Mouse (Mus musculus) CD4-positive, CD25-positive, alpha-beta regulatory T cell, adult 2 months (primary cell): ENCODE data around the gene Triobp.

Experiments used
- DNase-seq: peaks from one replicate; pipeline ENCODE4 v3.0.0-alpha.2; 2012; ENCODE audit warnings: low read depth, low spot score

Triobp gene

DNA sequence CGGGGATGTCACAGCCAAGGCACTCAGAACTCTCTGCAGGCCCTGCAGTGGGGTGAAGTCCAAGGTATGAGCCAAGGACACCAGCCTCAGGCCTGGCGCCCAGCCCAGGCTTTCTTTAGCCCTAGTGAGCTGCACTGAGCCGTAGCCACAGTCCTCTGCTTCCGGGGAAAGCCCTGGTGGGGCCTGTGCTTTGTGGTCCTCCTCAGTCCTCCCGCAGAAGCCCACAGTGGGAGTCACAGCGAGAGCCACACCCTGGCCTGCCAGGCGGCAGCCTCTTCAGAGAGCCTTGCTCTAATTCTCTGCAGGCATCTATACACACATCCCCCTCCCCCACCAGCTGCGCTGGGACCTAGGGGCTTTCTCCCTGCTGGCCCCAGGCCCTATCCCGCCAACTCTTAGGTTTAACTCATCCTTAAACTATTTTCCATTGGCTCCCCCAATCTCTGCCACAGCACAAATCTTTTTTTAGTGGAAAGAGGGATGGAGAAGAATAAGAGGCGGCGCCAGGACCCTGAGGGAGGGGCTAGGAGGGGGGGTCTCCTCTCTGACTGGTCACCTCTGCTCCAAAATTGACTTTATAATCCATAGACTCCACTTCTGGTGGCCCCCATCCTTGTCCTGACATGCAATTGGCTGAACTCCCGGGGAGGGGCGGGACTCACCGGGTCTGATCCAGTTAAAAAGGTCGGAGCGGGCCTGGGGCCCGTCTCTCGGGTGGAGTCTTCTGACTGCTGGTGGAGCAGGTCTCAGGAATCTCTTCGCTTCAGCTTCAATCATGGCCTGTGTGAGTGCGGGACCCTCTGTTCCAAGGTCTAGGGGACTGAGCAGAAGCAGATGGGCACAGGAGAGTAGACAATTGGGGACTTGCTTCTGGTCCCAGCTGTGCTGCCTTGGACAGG is 21.3 kb upstream of the Triobp start, which contains the start of gene Lgals1:
Gene Lgals1 (plus strand): TSS at position 705 of the 899 bp plus-strand sequence.
- peak; percentile 81 for DNase-seq

DNA sequence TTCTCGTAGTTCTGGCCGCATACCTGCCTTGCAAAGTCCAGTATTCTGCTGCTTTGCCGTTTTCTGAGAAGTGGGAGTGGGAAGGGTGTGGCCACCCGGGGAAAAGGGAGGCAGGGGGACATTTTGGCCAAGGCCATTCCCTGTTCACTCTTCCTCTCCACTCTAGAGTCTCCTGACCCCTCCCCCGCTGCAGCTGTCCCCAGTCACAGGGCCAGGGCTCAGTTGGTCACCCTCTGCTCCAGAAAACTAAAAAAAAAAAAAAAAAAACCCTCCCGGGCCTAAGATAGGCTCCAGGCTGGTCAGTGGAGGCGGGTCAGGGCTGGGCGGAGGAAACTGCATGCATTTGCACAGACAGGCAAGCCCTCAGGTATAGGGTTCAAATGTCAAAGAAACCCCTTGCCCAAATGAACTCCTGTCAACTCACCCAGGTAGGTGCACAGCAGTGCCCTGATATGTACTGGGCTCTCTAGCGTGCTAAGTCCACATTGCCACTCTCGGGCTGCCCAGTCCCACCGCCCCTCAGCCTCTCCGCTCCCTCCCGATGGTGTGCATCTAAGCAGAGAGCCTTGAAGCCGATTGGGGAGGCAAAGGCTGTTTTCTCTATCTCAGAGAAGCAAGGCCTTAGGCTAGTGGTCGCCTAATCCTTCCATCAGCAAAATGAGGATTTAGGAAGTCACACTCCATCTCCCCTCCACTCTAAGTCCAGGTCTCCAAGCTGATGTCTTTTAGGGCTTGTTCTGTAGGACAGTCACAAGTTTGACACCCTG is 20.3 kb upstream of the Triobp start:
- peak; percentile 25 for DNase-seq

DNA sequence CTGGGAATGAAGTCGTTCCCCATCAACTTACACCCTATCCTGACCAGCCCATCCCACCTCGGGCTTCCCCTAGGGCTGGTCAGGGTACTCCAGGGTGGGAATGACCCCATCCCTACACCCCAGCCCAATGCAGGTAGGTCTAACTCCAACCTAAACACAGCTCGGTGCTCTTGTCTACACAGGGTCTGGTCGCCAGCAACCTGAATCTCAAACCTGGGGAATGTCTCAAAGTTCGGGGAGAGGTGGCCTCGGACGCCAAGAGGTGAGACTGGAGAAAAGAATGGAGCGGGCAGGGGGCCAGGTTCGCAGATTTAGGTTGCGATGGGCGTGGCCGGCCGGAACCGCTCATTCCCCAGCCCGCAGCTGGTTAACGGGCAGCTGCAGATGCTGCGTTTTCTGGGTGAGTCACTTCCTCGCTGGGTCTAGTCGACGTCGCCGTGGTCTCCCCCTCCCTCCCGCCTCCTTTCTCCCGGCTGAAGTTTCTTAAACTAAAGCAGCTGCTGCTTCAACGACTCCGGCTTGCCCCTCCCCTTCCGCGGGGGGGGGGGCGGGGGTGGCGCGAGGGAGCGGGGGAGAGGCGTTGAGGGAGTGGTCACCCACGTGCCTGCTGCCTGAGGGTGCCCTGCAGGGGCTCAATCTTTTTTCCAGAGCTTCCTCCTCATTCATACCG is 19.6 kb upstream of the Triobp start:
- DNase-seq: peak; percentile 92

DNA sequence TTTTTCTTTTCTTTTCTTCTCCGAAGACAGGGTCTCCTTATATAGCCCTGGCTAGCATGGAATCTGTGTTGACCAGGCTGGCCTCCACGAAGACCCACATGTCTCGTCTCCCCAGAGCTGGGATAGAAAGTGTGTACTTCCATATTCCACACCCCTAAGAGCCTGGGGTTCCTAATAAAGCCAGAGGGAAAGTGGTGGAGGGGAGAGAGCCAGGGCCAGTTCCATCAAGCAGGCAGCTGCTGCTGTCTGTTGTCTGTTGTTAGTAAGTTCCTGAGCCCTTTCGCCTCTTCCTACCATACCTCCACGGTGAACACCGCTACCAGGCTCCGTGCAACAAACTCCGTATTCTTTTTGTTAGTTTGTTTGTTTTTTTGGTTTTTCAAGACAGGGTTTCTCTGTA is 19.0 kb upstream of the Triobp start:
- no peak for DNase-seq

DNA sequence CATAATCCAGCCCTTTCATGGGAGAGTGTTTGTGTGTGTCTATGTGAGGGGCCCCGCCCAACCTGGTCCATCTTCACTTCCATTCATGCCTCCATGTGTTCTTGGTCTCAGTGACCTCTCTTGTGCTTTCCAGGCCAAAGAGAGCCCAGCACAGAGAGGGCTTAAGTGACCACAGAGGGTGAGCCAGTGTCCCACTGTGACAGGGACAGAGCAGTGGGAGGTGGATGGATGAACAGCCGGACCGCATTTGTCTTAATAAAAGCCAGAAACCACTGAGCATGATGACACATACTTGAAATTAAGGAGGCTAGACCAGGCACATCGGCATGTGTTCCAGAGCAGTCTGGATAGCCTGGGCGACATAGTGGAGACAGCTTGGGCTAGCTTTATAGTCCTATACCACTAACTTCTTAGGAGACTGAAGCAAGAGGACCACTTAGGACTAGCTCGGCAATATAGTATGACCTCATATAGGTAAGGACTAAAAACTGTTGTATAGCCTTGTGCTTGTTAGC is 17.3 kb upstream of the Triobp start:
- no peak for DNase-seq

DNA sequence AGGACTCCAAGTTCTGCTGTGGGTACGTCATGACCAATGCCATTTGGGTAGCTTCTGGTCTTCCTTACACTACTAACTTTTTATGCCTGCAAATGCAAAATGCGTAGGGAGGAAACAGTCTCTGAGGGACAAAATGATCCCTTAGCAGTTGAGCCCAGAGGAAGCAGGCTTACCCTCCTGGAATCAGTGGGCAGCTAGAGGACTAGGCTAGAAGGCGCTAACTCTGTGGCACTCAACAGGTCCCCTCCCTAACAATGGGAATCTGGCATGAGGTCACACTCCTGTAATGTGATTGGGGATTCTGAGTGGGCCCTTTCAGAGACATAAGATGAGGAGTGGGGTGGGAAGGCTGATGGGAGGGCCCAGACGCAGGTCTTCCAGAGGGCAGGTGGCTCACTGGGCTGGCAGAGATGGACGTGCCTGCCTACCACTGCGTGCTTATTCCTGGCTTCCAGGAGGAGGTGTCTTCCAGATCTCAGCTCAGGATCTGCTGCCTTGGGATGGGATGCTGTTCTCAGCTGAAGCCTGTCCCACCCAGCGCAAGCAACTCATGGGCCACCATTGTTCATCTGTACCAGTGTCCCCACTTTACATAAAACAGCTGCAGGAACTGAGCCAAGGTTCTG is 16.6 kb upstream of the Triobp start:
- DNase-seq: no peak

DNA sequence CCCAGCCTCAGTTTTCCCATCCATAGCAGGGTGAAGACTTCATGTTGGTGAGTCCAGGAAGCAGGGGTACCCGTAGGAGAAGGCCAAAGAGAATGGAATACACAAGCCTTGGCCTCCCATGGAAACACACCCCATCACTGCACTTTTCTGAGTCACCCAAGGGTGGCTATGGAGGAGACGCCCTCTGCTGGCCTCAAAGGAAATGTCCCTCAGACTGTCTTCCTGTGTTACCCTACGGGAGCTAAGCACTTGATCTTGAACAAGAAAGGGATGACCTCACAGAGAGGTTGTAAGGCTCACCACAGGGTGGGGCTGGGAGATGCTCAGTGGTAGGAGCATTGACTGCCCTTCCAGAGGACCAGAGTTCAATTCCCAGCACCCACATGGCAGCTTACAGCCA is 15.9 kb upstream of the Triobp start:
- peak; percentile 92 for DNase-seq

DNA sequence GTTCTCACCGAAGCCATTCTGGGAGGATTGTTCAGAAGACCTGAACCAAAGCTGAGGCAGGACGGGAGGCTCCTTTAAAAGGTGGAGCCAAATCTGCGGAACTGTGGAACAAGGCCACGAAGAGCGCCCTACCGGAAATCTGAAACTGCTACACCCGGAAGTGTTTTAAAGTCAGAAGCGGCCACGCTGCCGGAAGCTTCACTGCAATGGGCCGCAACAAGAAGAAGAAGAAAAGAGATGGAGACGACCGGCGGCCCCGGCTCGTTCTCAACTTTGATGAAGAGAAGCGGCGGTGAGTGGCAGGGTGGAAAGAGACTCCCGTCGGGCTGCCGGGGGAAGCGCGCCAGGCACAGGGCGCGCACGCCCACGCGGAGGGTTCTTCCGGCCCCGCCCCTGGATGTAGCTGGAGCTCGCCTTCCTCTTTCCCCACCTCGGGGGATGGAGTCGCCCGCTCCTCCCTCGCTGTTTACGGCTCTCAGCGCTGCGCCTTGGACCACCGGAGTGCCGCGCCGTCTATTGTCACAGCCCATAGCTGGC is 12.7 kb upstream of the Triobp start, which contains the start of gene Nol12:
Gene Nol12 (plus strand): TSS at position 150 of the 537 bp plus-strand sequence.
- DNase-seq: peak; percentile 94

DNA sequence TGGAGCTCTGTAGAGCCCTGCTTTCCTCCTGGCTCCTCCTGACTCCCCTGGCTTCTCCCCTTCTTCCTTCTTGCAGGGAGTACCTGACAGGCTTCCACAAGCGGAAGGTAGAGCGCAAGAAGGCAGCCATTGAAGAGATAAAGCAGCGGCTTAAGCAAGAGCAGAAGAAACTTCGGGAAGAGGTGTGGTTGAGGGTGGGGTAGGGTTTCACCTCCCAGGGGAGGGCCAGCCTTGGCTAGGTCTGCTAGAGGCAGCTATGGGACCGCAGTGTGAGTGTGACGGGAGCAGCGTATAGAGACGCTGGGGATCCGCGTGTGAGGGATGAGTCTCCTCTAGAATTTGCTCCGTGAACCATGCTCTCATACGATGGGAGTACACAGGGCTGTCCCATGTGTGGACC is 11.1 kb upstream of the Triobp start:
- DNase-seq: no peak

DNA sequence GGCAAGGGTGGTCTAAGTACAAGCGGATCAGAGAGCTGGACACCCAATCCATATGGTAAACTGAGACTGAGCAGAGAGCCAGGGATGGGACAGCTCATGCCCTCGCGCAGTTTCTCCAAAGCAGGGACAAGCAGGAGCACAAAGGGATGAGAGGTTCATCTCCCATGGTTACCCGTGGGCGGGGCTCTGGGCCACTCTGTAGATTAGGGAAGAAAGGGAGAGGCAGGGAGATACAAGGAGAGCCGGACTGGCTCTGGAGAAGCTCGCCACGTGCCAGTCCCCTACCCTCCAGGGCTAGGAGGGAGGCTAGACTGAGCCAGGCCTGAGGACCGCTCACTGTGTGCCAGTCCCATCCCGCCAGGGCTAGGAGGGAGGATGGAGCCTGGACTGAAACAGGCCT is 10.2 kb upstream of the Triobp start:
- DNase-seq: no peak

DNA sequence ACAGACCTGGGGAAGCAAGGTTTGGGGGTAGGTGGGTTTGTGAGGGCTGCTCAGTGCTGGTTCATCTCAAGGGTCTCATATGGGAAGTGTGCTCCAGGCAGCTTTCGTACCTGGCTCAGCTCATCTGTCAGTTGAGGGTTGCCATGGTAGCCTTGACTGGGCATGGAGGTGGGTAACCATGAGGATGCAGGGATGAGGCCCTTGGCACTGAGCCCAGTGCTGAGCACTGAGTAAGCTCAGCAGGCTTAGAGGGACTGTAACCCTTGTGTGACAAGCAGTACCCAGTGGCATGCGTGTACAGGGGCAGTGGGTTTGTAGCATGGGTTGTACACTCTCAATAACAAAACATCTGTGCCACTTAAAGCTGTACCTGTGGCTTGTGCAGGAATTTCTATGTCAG is 9.6 kb upstream of the Triobp start:
- no peak for DNase-seq

DNA sequence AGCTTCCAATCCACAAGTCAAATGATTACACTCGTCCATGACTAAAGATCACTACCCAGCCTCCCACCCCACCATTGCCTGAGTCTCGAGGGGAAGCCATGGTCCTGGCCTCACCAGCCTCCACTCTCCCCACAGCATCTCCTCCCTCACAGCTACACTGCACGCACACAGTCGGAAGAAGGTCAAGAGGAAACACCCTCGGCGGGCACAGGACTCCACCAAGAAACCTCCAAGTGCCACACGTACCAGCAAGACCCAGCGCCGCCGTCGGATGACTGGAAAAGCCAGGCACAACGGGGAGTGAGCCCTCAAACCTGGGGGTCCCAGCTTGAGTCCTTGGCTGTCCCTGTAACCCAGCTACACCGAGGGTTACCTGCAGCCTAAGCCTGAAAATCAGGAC is 7.2 kb upstream of the Triobp start:
- DNase-seq: no peak

DNA sequence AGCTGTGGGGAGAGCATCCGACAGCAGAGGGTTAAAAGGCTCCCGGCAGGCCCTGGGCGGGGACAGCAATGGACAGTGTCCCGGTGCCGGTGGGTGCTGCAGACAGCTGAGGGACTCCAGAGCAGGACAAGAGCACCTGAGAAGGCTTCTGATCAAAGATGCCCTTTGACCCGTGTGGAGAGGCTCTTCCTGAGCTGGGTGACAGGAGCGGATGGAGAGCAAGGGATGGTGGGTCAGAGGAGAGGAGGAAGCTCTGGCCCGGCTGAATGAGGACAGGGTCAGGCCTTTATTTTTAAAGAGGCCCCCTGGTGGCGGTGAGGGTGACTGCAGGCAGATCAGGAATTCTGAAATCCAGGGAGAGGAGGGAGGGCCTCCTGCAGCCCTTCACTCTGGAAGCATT is 4.9 kb upstream of the Triobp start:
- peak; percentile 61 for DNase-seq

DNA sequence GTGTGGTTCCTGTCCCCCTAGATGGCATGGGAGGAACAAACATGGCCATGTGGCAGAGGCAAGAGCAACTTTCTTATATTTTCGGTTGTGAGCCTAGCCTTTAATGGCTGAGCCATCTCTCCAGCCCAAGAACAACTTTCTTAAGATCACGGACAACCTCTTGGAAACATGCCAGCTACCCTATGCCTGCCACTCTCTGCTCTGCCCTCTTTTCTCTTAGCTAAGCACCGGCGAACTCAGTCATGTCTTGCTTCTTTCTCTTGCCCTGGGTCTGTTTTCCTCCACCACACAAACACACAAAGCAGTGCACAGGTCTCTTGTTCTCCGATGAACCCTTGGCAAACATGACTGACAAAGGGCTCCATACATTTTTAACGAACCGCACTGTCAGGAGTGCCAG is 1.3 kb upstream of the Triobp start:
- DNase-seq: no peak

DNA sequence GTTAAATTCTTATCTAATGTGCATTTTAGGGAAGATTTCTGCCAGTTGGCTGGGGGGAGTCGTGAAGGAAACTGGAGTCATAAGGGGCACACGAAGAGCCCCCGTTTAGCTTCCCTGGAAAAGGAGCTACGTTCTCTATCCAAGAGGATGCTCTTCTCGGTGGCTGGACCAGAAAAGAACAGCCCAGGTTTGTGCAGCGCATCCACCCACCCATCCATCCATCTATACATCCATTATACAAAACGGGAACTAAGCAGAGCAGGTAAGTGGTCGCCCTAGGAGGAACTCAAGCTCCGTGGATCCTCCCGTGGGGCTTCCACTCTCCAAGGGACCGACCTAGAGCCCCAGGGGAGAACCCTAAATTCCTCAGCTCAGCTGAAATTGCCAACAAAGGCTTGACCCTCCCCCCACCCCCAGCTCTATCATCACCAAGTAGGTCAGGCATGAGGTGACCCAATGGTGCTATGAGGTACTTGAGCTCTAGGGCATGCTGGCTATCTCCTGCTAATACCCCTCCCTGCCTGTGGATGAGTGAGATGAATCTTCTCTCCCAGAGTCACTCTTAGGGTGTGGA is 715 bp downstream of the Triobp start:
- DNase-seq: no peak

DNA sequence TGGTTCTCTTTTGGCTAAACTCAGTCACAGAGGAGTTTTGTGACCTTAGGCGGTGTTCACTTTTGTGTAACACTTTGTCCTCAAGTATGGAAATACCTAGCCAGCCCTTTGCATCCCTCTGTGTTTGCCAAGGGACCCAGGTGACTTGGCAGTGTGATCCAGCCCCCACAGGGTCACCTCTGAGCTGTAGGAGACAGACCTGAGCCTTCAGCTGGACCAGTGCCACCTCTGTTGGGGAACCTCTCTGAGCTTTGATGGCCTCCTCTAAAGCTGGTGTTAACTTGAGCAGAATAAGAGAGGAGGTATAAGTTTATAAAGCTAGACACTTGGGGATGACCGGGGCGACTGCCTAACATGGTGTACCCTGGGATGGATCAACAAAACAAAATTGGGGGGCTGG is 1.4 kb downstream of the Triobp start:
- no peak for DNase-seq

DNA sequence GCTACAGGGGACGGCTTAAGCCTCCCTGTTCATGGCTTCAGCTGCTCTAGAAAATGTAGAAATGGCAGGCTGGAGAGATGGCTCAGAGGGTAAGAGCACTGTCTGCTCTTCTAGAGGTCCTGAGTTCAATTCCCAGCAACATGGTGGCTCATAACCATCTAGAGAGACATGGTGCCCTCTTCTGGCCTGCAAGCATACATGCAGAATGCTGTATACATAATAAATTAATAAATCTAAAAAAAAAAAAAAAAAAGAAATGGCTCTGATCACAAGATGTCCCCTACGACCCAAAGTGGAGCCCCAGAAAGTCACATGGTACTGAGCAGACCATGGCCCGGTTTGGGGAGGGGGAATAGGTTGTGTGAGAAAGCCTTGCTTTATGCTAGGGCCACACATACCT is 8.1 kb downstream of the Triobp start:
- DNase-seq: no peak

DNA sequence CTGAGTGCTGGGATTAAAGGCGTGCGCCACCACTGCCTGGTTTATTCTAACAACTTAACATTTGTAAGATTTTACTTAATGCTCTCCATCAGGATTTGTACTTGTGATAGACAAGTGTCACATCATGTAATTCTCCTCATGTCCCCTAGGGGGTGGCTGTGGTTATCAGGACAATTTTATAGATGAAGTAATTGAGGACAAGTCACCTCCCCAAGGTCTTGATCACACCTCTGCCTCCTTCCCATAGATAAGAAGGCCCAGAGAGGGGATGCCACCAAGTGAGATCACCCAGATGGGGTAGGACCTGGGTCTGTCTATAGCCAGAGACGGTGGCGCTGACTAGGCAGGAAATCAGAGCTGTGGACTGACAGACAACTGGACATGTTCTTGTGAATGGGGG is 8.8 kb downstream of the Triobp start:
- DNase-seq: peak; percentile 68

DNA sequence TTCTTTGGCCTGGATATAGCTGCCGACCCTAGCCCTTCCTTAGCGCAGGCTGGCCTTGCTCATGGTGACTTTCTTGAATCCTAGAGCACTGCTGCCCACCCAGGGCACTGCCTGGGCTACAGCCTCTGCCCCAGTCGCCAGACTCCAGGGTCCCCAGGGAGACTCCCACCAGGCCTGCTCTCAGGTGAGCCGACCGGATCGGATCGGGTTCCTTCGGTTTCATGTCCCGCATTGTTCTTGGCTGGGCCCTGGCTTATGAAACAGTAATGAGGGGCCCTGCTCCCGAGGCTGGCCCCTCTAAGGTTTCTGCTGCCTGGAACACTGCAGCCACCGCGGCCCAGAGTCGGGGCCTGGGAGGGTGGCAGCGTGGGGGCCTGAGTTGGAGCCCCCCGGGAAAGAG is 9.5 kb downstream of the Triobp start:
- no peak for DNase-seq

DNA sequence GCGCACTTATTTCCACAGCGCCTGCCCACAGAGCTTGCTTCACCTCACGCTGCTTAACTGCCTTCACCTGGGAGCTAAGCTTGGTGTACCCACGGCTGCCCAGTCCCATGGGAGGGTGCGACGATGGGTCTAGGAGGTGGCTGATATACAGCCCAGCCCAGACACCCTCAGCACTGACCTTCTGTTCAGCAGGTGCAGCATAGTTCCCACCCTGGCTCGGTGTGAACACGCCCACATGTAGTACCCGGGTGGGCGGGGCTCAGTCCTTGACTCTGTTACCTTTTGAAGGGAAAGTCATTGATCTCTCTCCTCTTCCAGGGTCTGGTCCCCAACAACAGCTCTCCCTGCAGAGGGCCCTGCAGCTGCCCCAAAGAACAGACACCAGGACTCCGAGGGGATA is 12.0 kb downstream of the Triobp start:
- no peak for DNase-seq

DNA sequence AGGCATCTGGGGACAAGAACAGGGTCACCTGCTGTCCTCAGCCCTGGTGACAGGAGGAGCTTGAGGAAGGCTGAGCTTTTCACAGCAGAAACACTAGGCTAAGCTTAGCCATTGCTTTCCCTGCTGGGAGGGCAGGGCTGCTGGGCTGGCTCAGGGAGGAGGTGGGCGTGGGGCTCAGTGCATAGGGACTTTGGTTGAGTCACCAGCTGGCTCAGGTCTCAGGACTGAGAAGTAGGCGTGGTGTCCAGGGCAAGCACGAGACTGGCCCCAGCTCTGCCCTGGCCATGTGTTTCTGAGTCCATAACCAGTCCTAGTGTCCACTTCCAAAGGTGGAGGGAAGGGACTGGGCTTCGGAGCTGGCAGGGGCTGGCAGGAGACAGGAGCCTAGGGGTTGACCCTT is 12.6 kb downstream of the Triobp start:
- DNase-seq: no peak
